Mouse (Mus musculus) cerebellum, postnatal 36 days (tissue): ENCODE measurements around the gene Hexdc.

Experiments used
- DNase-seq, 2 experiments: peaks; one replicate each; pipeline ENCODE4 v3.0.0; 2021 to 2022; ENCODE audit warnings: mixed read lengths in 2 of 2

The Hexdc gene

DNA sequence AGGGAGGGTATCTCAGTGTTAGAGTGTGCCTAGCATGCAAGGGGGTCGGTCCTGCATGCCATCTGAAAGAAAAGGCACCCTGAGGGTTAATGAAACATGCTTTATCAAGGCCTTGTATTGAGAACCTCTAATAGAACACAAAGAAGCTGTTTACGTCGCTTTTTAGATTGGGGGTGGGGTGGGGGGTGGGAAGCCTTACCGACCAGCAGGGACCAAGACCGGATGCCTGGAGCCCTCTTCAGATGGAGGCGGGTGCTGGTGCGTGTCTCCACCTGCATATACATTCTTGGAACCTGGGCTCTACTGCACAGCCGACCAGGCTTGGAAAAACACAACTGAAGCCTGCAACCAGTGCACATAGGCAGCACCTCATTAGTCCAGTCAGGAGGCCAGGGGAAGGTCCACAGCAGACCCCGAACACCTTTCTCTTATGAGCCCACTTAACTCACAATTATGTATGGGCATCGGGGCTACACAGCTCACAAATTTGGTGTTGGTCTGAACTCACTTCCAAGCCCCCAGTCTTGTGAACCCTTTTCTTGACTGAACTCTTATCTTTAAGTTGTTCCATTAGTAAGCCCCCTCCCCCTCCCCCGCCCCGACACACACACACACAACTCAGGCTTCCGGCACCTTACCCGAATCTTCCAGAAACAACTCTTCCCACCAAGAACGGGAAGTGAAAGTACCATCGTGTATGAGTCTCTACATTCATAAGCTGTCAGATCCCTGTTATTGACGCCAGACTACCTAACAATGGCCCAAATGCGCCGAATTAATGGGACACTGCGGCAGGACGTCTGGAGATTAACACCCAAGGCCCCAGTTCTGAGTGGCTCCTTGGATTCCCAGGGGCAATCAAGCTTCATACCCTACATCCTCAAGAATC lies 24.1 kb downstream of the Hexdc start:
- DNase-seq, result no peak

DNA sequence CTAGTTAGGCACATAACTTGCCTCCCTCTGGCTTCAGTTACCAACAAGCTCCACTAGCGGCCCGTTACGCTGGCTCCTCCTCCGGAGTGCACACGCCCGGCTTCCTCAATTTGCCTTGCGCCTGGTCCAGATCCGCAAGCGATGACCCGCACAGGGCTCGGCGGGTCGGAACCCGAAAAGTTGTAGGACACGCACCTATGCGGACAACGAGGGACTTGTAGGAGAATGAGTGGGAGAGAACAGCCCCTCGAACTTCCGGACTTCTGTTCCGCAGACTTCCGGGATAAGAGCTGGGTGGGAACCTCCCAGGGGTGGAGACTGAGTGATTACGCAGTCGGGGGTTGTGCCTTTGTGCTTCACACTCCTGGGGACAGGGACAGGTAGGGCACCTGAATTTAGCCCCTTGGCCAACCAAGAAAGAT lies 24.8 kb downstream of the Hexdc start, which contains the start of gene Cybc1:
Cybc1 (minus strand) TSS at position 305 of the 422 bp plus-strand sequence.
- peak; percentile 68 to 69 for DNase-seq

DNA sequence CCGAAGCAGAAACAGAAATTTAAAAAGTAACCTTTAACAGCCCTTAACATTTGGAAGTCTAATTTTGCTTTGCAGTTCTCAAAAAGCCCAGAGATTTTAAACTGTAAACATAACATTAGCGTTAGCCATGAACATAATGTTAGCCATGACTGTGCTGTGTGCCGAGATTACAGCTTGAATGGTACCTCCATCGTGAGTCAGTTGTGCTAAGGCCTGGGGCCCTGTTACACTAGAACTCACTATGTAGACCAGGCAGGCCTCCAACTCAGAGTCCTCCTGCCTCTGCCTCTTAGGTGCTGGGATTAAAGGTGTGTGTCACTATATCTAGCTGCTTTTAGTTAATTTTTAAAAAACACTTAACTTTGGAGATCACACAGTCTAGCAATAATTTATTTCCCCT lies 27.0 kb downstream of the Hexdc start:
- no peak for DNase-seq

DNA sequence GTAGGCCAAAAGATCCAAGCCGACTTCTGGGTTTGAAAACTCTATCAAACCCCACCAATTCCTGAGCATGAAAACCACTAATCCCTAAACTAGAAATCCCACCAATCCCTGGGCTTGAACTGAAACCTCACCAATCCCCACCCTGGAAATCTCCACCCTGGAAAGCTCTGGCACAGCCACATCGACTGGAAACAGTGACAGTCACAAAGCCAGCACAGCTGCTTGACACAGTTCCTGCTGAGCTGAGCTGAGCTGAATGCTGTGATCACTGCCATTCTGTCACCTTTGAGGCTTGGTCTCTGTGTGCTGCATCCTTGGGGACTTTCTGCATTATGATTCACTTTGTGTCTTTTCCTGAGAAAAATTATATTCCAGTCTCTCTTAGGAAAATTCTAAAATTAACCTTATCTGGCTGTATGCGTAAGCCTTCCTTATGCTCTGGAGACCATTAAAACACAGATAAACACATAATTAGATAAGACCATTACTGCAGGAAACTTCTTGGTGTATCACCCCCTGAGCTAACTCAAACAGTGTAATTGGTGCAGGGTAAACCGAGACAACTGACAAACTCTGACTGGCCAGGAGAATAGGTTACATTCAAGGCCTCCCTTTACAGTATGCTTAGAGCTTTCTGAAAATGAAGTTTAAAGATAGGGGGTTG lies 27.5 kb downstream of the Hexdc start:
- DNase-seq, result no peak

DNA sequence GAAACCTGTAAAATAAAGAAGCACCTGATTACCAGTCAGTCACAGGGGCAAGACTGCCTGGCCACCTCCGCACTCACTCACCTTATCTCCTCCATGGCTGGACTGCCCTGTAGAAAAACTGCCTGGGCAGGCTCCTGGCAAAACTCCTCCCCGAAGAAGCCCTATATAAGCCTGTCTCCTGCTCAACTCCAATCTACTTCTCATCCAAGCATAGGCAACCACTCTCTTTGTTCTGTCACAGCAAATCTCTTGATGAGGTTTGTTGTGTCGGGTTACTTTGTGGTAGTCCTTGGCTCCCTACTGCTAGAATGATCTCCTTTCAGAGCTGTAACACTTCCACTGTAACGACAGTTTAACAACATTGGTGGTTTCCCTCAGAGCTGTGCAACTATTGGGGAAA lies 28.5 kb downstream of the Hexdc start:
- no peak for DNase-seq

DNA sequence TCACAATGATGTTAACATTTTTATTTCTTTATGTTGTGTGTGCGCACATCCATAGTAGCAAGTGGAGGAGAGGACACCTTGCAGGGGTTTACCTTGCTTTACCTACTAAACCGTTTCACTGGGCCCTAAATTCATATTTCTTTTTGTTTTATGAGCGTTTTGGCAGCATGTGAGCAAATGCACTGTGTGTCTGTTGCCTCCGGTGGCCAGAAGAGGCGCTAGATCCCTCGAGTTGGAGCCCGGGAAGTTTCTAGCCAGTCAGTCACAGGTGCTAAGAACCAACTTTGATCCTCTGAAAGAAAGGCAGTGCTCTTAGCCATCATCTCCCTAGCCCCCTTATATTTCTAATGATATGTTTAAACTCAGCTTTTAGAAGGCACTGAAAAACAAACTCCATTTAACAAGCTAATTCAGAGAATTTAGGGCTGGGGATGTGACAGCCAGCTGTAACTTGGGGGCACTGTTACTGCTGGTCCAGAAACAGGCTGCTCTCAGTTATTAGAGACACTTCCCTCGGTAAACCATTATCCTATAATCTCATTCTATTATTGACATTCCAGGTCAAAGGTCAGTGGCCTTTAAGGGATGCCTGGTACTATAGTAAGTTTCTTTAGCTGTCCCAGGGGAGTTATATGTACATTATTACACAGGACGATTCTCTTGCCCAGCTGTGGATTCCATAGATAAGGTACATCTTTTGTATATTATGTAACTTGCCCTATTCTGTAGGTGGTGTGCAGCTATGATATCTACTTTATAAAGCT lies 31.4 kb downstream of the Hexdc start:
- DNase-seq, result peak; percentile 38 to 47

DNA sequence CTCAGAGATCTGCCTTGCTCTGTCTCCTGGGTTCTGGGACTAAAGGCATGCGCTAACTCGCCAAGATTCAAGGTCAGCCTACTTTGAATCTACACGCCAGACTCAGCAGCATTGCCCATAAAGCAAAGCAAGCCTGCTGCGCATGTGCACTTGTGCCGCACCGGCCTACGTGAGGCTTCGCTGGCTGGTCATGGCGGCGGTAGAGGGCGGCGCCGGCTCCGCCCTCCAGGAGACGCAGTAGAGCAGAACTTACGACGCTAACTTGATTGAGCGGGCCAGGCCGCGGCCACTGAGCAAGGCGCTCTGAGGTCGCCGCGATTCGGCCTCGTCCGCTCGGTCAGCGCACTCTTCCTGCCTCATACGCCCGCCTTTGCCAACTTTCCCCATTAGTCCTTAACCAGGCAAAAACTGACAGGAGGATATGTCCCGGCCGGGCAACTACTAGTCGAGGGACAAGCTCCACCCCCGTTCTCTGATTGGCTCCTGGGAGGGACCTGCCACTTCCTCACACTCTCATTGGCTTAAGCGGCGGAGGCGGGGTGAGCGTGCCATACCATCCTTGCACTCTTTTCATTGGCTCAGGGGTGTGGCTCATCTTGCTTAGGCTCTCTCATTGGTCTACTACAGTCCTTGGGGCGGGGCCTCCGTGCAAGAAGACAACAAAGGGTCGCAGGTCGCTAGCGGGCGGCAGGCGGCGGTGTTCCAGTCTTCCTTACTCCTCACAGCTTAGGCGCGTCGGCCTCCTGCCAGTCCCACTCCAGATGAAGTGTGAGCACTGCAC lies 32.5 kb downstream of the Hexdc start, which contains the start of gene Narf:
Narf (plus strand) TSS at position 690 of the 781 bp plus-strand sequence.
- DNase-seq, result peak; percentile 98

DNA sequence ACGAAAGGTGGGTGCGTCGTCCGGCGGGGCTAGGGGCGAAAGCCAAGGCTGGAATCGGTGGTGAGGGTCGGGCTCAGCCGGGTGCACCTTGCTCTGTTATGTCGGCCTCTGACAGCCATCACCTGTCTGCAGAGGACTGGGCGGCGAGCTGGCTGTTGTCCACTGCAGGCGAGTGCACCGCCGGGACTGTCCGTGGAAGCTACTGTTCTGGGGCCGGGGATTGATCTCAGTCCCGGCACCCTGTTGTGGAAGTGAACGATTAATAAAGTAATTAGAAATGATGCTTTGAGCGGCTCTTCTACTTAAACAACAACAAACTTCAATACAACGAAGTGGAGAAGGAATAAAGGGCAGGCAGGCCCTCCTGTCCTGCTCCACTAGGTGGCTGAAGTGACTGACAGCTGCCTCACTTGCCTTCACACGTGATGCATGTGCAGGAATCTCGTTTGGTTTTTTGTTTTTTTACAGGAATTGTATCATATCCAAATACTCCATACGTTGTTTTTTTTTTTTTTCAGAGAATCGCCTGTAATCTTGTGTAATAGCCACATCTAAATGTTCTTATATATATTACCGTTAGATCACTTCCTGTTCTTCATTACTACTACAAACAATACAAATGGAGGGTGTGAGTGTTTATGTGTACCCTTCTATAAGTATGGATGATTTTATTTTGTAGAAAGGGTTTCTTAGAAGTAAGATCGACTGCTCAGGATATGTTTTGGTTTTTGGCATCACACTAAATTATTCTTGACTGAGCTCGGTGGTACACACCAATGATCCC lies 33.3 kb downstream of the Hexdc start:
- DNase-seq, result no peak

DNA sequence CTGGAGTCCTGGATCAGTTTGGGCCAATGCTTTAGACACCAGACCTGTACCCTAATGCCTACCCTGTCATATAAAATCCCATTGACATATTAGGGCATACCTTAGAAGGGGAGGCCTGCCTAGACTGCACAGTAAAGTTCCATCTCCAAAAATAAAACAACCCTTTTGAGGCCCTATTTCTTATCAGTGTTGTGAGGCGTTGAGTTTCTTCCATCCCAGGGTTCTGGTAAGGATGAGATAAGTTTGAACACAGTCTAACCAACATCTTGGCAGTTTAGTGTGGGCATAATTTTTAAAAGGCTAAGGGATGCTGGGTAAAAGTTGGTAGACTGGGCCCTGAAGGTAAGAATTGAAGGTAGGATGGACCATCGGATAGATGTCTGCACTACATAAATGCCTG lies 35.4 kb downstream of the Hexdc start:
- no peak for DNase-seq

DNA sequence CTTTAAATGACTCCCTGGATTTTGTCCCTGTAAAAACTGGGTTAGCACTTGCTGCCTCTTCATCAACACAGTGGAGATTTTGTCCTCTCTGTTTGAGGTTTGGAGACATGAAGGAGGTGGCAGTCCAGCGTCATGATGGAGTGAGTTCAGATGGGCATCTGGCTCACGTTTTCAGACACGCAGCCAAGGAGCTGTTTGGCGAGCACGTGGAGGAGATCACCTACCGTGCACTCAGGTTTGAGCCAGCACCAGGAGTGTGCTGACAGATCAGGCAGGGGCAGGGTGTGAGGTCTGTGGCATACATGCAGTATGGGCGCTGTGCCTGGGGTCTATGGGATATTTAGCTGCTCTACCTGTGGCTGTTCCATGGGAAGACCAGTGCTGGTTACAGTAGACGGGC lies 46.0 kb downstream of the Hexdc start:
- no peak for DNase-seq

DNA sequence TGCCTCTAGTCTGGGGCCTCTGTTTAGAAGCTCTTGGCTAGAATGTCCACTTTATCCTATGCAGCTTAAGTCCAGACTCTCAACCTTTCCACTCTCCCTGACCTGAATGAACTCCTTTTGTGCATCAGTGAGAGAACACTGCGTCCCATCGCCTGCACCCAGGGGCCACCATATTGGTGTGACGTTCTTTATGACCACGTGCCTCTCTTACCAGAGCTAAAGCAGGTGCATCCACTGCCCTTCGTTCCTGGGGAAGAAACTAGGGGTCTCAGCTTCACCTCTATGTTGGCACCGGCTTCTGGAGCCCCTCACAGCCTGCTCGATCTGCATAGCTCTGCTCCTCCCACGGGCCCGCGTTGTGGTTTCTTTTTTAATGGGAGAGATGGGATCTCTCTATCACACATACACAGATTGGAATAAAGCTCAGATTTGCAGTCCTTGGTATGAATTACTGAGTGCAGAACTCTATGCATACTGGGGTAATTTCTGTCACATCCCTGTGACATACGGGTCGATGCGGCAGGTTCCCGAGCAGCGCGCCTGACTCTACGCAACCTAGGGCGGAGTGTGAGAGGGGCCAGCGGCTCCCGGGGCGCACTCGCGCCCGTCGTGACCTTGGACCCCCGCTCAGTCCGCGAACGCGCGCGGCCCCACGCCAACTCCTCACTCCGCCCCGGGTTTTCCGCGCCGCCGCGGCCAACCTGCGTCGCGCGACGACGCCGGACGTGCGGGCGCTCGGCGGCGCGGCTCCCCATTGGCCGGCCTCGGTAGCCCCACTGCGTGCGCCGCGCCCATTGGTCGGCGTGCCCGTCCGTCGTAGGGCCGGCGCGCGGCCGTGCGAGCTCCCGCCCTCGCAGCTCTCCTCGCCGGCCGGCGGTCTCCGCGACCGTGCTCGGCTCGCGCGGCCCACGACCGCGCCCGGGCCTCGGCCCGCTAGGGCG lies 55.2 kb downstream of the Hexdc start, which contains the start of gene Foxk2:
Foxk2 (plus strand) TSS at position 831 of the 941 bp plus-strand sequence.
- DNase-seq, result peak; percentile 88 to 95

DNA sequence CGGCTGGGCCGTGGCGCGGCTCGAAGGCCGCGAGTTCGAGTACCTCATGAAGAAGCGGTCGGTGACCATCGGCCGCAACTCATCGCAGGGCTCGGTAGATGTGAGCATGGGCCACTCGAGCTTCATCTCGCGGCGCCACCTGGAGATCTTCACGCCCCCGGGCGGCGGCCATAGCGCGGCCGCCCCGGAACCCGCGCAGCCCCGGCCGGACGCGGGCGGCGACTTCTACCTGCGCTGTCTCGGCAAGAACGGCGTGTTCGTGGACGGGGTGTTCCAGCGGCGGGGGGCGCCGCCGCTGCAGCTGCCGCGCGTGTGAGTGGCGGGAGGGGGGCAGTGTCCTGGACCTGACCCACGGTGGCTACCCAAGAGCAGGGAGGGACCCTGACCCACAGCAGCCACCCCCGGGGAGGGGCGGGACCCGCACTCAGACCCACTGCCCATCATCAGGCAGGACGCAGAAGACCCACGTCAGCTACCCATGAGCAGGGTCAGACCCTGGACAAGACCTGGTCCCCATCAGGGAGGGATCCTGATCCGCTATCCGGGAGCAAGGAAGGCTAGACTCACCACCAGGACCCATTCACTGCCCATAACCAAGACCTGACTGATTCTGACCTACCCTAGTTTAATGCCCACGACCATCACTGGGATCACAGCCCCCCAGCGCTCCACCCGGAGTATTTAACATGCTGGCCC lies 56.1 kb downstream of the Hexdc start:
- DNase-seq, result peak; percentile 34 to 48

DNA sequence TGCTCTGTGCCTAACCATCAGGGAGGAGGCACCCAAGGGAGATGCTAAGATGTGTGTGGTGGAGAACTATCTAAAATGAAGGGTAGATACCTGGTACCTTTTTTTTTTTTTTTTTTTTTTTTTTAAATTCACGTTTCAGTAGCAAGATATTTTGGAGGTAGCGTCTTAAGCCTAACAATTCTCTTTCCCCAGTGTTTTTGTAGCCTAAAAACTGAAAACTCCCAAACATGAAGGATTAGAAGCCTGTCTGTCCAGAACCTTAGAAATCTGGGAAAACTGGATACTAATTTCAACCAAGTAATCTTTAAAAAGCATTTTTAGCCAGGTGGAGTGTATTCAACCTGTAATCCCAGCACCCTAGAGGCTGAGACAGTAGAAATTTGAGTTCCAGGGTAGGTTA lies 56.8 kb downstream of the Hexdc start:
- DNase-seq, result no peak
